Mouse (Mus musculus): ENCODE measurements around the gene Adm2. TPM values are rescaled to one million over a fixed set of nuclear protein-coding genes. Genes with fewer than 3 reads are reported as not detected.

The Adm2 gene
- polyA plus RNA-seq, 1 experiment from 2014 or later = not detected

DNA sequence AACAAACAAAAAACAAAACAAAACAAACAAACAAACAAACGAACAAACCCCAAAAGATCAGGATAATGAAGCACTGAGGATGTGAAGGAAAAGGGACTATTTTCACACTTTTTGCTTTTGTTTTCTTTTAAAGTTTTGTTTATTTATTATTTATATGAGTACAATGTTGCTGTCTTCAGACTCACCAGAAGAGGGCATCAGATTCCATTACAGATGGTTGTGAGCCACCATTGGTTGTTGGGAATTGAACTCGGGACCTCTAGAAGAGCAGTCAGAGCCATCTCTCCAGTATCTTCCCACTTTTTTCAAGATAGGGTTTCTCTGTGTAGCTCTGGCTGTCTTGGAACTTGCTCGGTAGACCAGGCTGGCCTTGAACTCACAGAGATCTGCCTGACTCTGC is 20.8 kb downstream of the Adm2 start:
- ATAC-seq (ENCODE audit: low FRiP score, low read depth) = no peak
- Histone ChIP-seq H3K27me3 (replicated peaks) (no peaks in the 10 kb centered on the region), H3K4me2 (replicated peaks) (no peak overlapping the region), H3K9ac (no peak overlapping the region), H3K4me3 (no peak overlapping the region), H3K27ac (no peak overlapping the region), H3K9me3 (no peaks in the 10 kb centered on the region), H3K4me1 (no peaks in the 10 kb centered on the region), H3K36me3 (no peaks in the 10 kb centered on the region)
- WGBS = 84% methylated on average over 3 of the region's 3 CpGs

- H3K4me2 ChIP-seq (replicated peaks) = no peak overlapping the region
- no peaks in the 10 kb centered on the region for H3K27me3 ChIP-seq (replicated peaks)
- H3K4me3 ChIP-seq = no peak overlapping the region
- 85% methylated on average over 5 of the region's 5 CpGs for WGBS
- no peaks in the 10 kb centered on the region for H3K9me3 ChIP-seq
- H3K4me1 ChIP-seq = peaks cover 12% of the 10 kb centered on the region
- H3K36me3 ChIP-seq = peaks cover 39% of the 10 kb centered on the region
- no peak overlapping the region for H3K9ac ChIP-seq
- H3K27ac ChIP-seq = no peak overlapping the region
- ATAC-seq (ENCODE audit: low FRiP score, low read depth) = no peak
Observed at GRCm38 (mm10) chr15:89350447-89350846, 27.9 kb downstream of the Adm2 start.

GRCm38 (mm10) chr15:89351302-89351701 is 28.8 kb downstream of the Adm2 start:
- ATAC-seq (ENCODE audit: low FRiP score, low read depth) = no peak
- no peaks in the 10 kb centered on the region for H3K9me3 ChIP-seq
- no peak overlapping the region for H3K27ac ChIP-seq
- no peaks in the 10 kb centered on the region for H3K27me3 ChIP-seq (replicated peaks)
- 89% methylated on average over 15 of the region's 15 CpGs for WGBS
- H3K36me3 ChIP-seq = peaks cover 39% of the 10 kb centered on the region
- H3K4me3 ChIP-seq = no peak overlapping the region
- no peak overlapping the region for H3K4me2 ChIP-seq (replicated peaks)
- no peak overlapping the region for H3K9ac ChIP-seq
- peaks cover 12% of the 10 kb centered on the region for H3K4me1 ChIP-seq

- peaks cover 15% of the 10 kb centered on the region for H3K4me1 ChIP-seq
- H3K27me3 ChIP-seq (replicated peaks) = no peaks in the 10 kb centered on the region
- no peak for ATAC-seq (ENCODE audit: low FRiP score, low read depth)
- no peak overlapping the region for H3K27ac ChIP-seq
- no peaks in the 10 kb centered on the region for H3K9me3 ChIP-seq
- no peak overlapping the region for H3K4me2 ChIP-seq (replicated peaks)
- 94% methylated on average over 14 of the region's 14 CpGs for WGBS
- no peak overlapping the region for H3K9ac ChIP-seq
- peaks cover 39% of the 10 kb centered on the region for H3K36me3 ChIP-seq
- H3K4me3 ChIP-seq = no peak overlapping the region
Observed at GRCm38 (mm10) chr15:89352054-89352453, 29.5 kb downstream of the Adm2 start.

GRCm38 (mm10) chr15:89352795-89353194 is 30.3 kb downstream of the Adm2 start:
- no peak for ATAC-seq (ENCODE audit: low FRiP score, low read depth)
- Histone ChIP-seq H3K27ac (no peak overlapping the region), H3K4me3 (no peak overlapping the region), H3K9ac (no peak overlapping the region), H3K4me1 (peaks cover 19% of the 10 kb centered on the region), H3K4me2 (replicated peaks) (no peak overlapping the region), H3K27me3 (replicated peaks) (no peaks in the 10 kb centered on the region), H3K9me3 (no peaks in the 10 kb centered on the region), H3K36me3 (peaks cover 39% of the 10 kb centered on the region)
- 97% methylated on average over 12 of the region's 12 CpGs for WGBS

DNA sequence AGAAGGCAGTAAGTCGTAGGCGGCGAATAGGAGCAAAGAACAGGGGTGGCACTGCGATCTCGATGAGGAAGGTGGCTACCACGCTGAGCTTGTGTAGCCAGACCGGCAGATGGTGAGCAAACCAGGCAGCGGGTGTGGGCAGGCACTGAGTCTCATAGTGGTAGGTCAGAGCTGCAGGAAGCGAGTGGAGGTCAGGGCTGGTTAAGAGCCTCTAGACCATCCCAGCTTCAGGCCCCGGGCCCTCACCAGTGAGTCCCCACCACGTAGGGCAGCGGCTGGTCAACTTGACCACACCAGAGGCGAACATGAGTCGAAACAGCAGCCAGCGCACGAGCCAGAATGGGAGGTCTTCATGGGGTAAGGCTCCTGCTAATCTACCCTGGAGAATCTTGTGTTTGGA is 31.3 kb downstream of the Adm2 start:
- peaks cover 43% of the 10 kb centered on the region for H3K36me3 ChIP-seq

DNA sequence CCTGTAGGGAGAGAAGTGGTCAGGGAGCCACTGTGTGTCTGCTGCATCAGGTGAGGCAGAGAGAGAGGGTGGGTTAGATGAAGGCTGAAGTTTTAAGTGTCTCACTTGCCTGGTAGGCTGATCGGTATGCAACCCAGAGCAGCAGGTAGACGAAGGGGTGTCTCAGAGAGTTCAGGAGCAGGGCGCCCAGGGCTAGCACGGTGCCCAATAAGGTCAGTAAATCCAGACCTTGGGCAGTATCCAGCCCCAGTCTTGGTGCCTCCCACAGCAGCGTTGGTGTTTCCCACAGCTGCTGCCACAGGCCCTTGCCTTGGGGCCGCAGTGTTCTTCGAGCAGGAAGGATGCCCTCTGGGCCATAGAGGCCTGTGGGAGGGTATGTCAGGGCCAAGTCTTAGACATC is 31.9 kb downstream of the Adm2 start:
- Histone ChIP-seq H3K9me3 (no peaks in the 10 kb centered on the region), H3K4me2 (replicated peaks) (peak overlapping the region; percentile 79), H3K4me3 (peak overlapping the region; percentile 78), H3K36me3 (peaks cover 43% of the 10 kb centered on the region), H3K27me3 (replicated peaks) (no peaks in the 10 kb centered on the region), H3K4me1 (peaks cover 19% of the 10 kb centered on the region), H3K9ac (peak overlapping the region; percentile 80), H3K27ac (no peak overlapping the region)
- 88% methylated on average over 7 of the region's 7 CpGs for WGBS
- no peak for ATAC-seq (ENCODE audit: low FRiP score, low read depth)

More for the DNA sequence above, 31.3 kb downstream of the Adm2 start:
- ATAC-seq (ENCODE audit: low FRiP score, low read depth) = no peak
- H3K9ac ChIP-seq = no peak overlapping the region
- no peak overlapping the region for H3K27ac ChIP-seq
- peak overlapping the region; percentile 79 for H3K4me2 ChIP-seq (replicated peaks)
- 0 out of 2 replicates have a peak overlapping the region, but pooled peaks have one; percentile 78 for H3K4me3 ChIP-seq
- H3K9me3 ChIP-seq = no peaks in the 10 kb centered on the region
- H3K4me1 ChIP-seq = peaks cover 19% of the 10 kb centered on the region
- 94% methylated on average over 16 of the region's 16 CpGs for WGBS
- no peaks in the 10 kb centered on the region for H3K27me3 ChIP-seq (replicated peaks)

DNA sequence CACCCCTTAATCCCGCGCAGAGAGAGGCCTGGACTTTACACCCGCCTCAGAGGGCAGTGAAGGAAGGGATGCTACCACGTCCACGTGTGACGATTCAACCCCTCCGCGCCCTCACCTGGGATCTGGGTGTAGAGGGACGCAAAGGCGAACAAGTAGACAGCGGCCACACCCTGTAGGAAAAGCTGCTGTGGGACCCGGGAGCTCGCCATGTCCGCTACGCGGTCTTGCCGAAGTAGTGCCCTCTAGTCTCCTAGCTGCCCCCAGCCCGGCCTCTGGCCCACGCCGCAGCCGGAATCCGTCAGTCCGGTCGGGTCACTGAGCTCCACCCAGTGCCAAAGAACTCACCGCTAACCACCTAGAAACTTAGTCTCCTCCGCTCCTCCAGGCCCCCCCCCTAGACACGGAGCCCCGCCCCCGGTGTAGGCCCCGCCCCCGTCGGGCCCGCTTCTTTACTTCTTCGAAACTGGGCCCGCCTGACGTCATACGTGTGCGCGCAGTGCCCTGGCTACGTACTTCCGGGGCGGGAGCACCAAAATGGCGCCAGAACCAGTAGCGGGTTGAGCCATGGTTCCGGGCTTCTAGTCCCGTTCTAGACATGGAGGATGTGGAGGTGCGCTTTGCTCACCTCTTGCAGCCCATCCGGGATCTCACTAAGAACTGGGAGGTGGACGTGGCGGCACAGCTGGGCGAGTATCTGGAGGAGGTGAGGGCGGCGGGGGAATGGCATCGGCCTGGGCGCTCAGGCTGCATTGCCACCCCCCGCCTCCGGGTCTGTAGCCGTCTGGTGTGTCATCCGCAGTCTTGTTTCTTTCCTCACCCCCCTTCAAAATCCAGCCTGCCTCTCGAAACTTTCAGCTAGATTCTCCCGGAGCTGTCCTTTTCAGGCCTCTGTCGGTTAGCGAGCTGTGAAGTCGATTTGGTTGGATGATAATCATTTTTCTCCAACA is 33.0 kb downstream of the Adm2 start, which contains the start of the genes Lmf2 and Ncaph2:
TSS of gene Lmf2 (minus strand) at position 419 of the 947 bp plus-strand sequence.
TSS of gene Ncaph2 (plus strand) at position 479 of the 947 bp plus-strand sequence.
- H3K4me3 ChIP-seq = peak within 1 kb of the TSS; percentile 78
- peaks cover 19% of the 10 kb centered on the region for H3K4me1 ChIP-seq
- peak; percentile 92 for ATAC-seq (ENCODE audit: low FRiP score, low read depth)
- peak within 1 kb of the TSS; percentile 79 for H3K4me2 ChIP-seq (replicated peaks)
- no peaks in the 10 kb centered on the region for H3K9me3 ChIP-seq
- peak within 1 kb of the TSS; percentile 57 for H3K27ac ChIP-seq
- under 1% methylated on average over 64 of the region's 64 CpGs for WGBS
- no peaks in the 10 kb centered on the region for H3K27me3 ChIP-seq (replicated peaks)
- H3K36me3 ChIP-seq = peaks cover 41% of the 10 kb centered on the region
- H3K9ac ChIP-seq = peak within 1 kb of the TSS; percentile 80

- peak; percentile 61 for ATAC-seq (ENCODE audit: low FRiP score, low read depth)
- peaks cover 44% of the 10 kb centered on the region for H3K36me3 ChIP-seq
- H3K27ac ChIP-seq = no peak overlapping the region
Observed at GRCm38 (mm10) chr15:89356372-89356771, 33.9 kb downstream of the Adm2 start.

DNA sequence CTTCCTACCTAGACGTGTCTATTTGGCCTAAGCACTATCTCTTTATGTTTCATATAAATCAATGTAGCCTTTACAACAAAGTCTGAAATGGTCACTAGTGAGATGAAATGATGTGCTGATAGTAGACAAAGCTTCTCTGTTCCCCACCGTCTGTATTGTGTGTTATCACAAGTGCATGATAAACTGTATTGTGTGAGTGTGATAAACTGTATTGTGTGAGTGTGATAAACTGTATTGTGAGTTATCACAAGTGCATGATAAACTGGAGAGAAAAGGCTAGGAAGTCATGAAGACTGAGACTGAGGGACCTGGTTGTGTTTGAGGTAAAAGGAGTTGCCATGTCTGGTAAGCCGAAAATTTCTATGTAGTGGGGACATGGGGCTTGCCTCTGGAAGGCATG is 36.3 kb downstream of the Adm2 start:
- Histone ChIP-seq H3K9ac (no peak overlapping the region), H3K4me2 (replicated peaks) (no peak overlapping the region), H3K27ac (no peak overlapping the region), H3K36me3 (peaks cover 42% of the 10 kb centered on the region), H3K9me3 (no peaks in the 10 kb centered on the region), H3K27me3 (replicated peaks) (no peaks in the 10 kb centered on the region), H3K4me3 (no peak overlapping the region), H3K4me1 (peaks cover 19% of the 10 kb centered on the region)
- ATAC-seq (ENCODE audit: low FRiP score, low read depth) = no peak
- WGBS = 92% methylated on average over 3 of the region's 3 CpGs

More at GRCm38 (mm10) chr15:89356372-89356771, 33.9 kb downstream of the Adm2 start:
- Histone ChIP-seq H3K4me1 (peaks cover 19% of the 10 kb centered on the region), H3K4me3 (peak overlapping the region; percentile 78), H3K27me3 (replicated peaks) (no peaks in the 10 kb centered on the region), H3K9me3 (no peaks in the 10 kb centered on the region), H3K9ac (peak overlapping the region; percentile 80), H3K4me2 (replicated peaks) (peak overlapping the region; percentile 79)
- WGBS = under 1% methylated on average over 15 of the region's 15 CpGs

DNA sequence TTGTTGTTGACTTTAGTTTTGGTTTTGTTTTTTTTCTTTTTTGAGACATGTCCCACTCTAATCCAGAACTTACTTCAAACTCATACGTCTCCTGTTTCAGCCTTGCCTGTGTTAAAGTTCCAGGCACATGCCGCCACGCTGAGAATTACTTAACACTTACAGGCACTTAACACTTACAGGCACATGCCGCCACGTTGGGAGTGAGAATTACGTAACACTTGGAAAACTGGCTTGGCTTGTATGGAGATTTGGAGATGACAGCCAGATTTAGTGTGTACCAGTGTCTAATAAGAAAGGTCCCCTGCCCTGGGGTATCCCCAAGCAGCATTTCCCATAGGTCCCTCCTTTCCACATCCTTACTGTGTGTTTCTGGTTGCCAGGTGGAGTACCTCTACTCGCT is 40.5 kb downstream of the Adm2 start:
- H3K36me3 ChIP-seq = peaks cover 81% of the 10 kb centered on the region
- no peaks in the 10 kb centered on the region for H3K9me3 ChIP-seq
- H3K27me3 ChIP-seq (replicated peaks) = no peaks in the 10 kb centered on the region
- no peak for ATAC-seq (ENCODE audit: low FRiP score, low read depth)
- no peak overlapping the region for H3K27ac ChIP-seq
- 96% methylated on average over 7 of the region's 7 CpGs for WGBS
- no peaks in the 10 kb centered on the region for H3K4me1 ChIP-seq
- no peak overlapping the region for H3K4me2 ChIP-seq (replicated peaks)
- no peak overlapping the region for H3K4me3 ChIP-seq
- H3K9ac ChIP-seq = no peak overlapping the region

DNA sequence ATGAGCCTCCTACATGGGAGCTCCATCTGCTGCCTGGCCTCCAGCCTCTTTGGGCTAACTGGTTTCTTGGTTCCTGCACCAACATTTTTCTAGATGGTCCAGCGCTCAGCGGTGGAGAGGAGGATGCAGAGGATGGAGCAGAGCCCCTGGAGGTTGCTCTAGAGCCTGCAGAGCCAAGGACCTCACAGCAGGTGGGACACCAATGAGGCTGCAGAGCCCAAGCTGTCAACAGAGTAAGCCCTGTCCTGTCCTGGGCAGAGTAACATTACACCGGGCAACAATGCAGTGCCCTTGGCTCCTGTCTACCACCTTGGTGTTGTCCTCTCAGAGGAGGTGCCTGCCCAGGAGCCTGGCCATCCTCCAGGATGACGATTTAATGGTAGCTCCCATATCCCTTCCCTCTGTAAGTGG is 42.6 kb downstream of the Adm2 start:
- Histone ChIP-seq H3K4me2 (replicated peaks) (no peak overlapping the region), H3K27ac (no peak overlapping the region), H3K9me3 (no peaks in the 10 kb centered on the region), H3K4me3 (no peak overlapping the region), H3K9ac (no peak overlapping the region), H3K36me3 (peaks cover 98% of the 10 kb centered on the region), H3K27me3 (replicated peaks) (no peaks in the 10 kb centered on the region), H3K4me1 (no peaks in the 10 kb centered on the region)
- no peak for ATAC-seq (ENCODE audit: low FRiP score, low read depth)
- 97% methylated on average over 4 of the region's 4 CpGs for WGBS
